Mouse (Mus musculus) cerebellum, adult 9-11 months (tissue): ENCODE results near the gene Nmnat3.

Source experiments
- DNase-seq: peaks from one replicate; pipeline ENCODE4 v3.0.0; 2022

The Nmnat3 gene

DNA sequence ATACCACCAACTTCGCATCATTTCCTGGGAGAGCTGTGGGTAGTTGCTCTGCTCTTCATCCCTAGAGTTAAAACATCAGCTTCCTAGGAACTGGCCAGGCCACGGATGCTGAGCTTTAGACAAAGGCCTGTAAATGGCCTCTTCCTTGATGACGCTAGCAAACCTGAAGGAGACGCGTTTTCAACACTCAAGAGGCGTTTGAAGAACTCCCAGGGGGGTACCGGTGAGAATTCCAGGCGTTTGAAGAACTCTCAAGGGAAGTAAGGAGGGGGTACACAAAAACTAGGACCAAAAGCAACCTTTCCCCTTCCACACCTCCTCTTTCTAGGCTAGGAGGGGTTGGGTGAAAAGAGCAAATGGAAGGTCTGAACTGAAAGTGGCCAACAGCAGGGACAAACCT, 137.1 kb downstream of the Nmnat3 start:
- no peak for DNase-seq

DNA sequence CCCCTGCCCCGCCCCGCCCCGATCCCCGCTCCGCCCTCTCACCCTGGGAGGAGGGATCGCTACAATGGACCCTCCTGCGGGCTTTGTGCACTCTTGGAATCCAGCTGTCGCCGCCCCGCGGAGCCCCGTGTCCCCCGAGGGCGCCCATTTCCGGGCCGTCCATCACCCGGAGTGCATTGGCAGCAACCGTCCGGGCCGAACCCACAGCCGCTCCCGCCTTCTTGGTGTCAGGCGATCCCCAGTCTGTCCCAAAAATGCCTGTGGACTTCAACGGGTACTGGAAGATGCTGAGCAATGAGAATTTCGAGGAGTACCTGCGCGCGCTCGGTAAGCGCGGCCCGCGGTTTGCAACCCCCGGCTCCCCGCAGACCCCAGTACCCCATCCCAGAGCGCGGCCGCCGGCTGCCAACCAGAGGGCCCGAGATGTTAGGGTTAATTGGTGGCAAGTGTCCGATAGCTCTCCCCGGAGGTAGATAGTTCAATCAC, 137.5 kb downstream of the Nmnat3 start:
- no peak for DNase-seq

DNA sequence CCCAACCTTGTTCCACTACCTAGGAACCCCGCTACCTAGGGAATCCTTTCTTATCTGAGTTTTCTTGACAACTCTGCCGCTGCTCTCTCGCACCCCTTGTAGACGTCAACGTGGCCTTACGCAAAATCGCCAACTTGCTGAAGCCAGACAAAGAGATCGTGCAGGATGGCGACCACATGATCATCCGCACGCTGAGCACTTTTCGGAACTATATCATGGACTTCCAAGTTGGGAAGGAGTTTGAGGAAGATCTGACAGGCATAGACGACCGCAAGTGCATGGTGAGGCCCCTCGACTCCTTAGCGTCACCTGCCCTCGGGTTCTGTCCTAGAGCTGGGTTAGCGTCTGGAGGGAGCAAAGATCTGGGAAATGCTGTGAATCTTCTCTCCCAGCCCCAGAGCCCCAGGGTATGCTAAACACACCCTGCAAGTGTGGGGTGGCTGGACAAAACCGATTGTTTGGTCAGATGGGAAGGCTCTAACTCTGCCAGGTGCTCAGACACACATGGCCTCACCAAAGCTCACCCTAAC, 138.2 kb downstream of the Nmnat3 start:
- DNase-seq: no peak

DNA sequence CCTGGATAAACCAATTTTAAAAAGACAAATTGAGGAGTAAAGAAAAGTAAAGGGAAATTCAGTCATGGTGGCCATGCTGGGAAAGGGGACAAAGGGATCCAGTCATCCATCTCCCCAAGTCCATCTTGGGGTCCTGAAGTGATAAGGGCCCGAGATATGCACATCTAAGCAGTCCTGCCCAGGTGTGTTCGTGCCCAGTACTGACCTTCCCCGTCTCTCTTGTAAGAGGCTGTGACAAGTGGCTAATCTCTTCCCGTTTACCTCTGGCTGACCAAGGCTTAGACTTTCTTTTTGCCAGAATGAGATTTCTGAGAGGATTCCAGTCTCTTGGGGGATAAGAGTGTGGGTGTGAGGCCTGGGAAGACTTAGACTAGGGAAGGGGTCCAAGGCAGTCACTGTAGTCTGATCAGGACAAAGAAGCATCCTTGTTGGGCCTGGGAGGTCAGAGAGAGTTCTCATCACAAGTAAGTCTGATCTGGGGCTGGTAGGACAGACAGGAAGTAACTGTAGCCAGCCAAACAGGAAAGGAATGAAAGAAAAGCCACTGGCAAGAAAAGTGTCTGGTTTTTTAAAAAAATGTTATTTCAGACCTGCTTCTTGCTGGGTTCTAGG, 140.8 kb downstream of the Nmnat3 start:
- DNase-seq: no peak

DNA sequence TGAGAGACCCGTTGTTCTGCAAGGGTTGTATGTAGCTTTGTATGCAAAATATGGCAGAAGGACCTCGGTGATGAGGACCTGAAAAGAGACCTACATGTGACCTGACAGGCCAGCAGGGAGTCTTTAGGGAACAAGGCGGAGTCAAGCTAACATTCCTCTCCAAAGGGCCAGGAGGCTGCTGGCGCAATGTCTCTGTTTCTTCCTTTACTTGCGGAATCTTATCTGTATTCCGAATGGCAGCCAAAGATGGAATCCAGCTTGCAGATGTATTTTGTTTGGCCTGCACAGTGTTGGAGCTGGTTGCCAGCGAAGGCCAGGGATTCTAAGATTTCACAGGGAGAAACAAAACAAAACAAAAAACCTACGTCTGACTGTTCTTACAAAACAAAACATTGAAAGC, 141.5 kb downstream of the Nmnat3 start:
- DNase-seq: no peak

DNA sequence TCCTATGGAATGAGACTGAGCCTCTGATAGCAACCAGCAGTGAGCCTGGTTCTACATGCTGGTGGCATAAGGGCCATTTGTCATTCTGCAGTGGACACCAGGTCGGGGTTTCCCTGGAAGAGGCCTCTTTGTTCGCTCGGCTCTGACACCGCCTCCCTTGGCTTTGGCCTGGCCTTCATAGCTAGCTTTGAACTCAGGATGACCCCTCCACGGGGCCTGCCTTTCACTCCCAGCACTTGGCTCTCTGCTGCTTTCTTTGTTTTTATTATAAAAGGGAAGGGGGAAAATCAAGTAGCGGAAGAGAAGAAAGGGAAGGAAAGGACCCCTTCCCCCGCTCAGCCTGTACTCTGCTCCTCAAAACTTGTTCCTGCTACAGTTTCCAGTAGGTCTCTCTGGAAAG, 142.6 kb downstream of the Nmnat3 start:
- DNase-seq: no peak

DNA sequence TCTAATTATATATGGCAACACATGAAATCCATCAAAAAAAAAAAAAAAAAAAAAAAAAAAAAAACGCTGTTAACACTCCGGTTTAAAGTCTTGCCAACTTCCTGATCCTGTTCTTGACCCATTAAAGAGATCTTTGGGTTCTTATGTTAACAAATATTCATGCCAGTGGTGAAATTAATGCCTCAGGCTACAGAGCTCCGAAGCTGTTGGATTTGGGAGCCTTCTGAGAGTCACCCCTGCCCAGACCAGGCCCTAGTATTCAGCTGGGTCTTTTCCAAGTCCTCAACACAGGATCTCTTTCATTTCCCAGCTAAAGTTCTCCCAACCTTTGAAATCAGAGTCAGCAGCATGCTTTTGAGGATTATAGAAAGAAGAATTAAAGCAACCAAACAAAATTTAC, 143.3 kb downstream of the Nmnat3 start:
- DNase-seq: no peak

DNA sequence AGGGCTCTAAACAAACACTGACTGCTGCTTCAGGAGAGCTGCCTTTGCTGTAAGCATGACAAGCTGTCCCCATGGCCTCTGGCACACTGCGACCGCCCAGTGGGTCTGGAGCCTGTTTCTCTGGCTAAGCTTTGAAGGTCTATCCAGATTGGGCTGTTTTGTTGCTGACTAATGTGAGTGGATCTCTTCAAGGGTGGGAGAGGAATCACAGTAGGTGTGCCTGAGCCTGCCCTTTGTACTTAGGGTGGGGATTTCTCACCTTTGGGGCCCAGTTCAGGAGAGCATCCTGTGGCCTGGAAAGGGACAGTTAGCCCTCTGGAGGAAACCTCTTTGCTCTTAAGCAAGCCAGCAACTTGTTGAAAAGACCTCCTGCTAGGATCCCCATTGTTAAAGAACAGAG, 145.8 kb downstream of the Nmnat3 start:
- DNase-seq: no peak

DNA sequence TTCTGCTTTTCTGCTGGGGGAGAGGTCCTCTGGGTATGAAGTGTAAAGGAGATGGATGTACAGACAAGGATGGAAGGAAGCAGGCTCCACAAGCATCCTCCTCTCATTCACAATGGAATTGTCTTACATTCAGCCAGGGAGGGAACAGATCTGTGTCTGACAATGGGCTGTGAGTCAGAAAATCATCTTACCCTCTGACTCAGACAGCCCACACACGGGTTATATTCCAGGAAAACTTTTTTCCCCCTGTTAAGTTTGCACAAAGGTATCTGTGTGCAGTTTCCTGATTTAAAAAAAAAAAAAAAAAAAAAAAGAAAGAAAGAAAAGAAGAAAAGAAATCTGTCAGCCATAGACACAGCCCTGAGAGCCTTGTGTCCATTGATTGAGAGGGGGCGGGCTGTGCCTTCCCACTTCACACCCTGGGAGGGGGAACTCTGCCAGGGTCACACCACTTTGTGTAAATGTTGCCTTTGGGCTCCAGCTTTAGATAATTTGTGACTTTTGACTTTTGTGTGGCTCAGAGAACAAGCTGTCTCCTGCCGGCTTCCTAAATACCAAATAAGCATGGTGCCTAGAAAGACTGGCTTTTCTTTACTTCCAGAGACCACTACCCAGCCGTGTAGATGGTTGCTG, 146.8 kb downstream of the Nmnat3 start:
- no peak for DNase-seq

DNA sequence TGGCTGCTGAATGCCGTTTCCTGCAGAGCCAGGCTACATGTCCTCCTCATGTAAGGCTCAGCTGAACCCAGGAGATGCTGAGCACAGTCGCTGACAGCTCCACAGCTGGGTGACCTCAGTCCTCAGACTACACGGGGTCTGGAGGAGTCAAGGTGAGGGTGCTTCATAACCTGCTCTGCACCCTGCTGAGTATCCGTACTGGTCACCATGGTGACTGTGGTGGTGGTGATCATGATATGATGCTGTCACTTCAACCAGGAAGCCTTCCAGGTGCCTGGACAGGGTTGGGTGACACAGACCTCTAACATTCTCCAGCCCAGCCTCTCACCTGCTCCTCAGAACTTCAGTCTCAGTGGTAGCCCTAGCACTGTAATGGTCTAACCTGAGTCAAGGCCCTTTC, 150.6 kb downstream of the Nmnat3 start:
- no peak for DNase-seq

DNA sequence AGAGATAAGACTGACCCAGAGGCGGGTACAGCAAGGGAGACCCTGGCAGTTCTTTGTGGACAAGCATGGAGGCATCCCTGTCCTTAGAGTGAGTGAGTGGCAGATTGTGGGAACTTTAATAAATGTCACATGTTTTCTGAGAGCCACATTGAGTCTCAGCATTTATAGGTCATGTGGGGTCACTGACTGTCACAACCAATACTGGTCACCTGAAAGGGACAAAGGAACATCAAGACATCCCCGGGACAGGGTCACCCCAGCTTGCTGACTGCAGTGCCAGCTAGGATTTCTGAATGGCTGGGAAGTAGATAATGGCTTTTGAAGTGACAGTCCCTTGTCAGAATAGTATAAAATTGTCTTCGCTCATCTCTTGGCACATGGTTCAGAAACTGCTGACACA, 151.9 kb downstream of the Nmnat3 start:
- no peak for DNase-seq

DNA sequence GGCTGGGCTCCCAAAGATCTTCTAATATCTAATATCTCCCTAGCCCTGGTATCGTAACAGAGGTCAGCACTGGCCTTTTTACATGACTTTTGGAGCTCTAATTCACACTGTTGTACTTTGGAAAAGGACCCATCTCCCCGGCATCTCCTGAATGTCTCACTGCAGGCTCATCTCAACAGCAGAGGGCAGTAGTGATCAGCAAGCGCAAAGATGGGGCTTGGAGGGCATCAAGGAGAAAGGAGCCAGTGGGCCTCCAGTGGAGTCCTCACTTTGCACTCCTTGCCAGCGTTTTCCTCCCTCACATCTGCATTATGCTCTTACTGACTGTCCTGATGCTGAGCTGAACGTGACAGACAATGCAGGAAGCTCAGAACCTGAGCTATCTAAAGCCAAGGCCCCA, 155.4 kb downstream of the Nmnat3 start:
- no peak for DNase-seq

DNA sequence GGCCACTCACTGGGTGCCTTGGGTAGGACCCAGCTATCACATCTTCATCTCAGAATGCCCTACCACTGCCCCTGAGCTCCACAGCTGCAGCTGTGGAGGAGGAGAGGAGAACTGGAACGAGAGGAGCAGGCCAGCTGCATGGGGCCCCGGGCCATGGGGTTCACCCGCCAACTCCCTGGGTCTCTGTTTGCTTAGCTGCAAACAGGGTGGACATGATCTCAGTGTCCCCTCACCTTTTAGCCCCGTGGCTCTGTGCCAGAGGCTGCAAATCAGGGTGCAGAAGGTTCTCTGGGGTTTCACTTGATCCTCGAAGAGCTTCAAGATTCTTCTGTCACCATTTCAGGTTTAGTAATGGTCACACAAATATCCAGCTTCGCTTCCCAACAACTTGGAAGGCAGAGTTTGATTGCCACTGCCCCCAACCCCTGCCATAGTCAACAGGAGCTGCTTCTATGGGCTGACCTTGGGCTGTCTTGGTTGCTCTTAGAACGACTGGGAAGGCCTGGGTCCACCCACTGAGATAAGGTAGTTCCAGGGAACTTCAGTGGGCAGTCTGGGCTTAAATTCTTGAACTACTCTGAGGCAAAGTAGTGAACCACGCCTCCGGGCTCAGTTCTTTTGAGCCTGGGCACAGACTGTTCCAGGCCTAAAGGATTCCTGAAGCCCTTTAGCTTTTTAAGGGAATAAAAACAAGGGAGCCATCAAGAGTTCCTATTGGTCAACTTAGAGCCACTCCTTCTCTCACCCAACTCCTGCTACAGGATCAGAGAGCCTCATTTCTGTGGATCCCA, 158.3 kb downstream of the Nmnat3 start:
- DNase-seq: no peak

DNA sequence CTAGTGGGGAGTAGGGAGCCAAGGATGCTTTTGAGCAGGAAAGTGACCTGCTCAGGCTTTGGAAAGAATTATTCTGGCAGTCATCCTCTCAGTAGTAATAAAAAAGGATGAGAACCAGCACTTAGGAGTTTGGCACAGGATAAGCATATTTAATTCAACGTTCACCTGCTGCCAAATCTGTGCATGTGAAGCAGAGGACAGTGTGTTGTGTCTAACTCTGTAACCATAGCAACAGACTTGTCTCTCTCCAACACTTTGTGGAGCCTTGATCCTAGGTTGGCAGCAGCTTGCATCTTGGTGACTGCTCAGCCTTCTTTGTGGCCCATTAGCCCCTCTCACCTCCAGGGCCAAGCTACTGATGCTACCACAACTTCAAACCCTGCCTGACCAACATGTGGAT, 163.7 kb downstream of the Nmnat3 start:
- no peak for DNase-seq

DNA sequence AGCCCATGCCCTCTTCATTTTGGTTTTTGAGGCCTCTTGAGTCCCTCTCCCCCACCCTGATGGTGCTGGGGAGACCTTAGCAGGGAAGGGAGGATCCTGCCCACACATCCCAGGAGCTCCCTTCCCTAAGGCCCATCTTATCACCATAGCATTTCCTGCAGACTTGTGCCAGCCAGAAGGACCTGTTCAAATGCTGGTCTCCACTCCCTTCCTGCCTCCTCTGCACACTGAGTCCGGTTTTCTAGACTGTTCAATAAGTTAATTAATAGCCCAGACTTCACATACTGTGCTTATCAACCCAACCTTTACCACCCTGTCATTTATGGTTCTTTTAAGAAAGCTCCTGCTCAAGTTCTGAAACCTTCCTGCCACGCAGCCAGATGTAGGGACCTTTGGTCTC, 179.5 kb downstream of the Nmnat3 start:
- DNase-seq: no peak
